Mouse (Mus musculus) kidney, adult 9 months (tissue): ENCODE results near the gene Aldh1a1.
"Not testable (repeated sequence)": the region's sequence is repeated elsewhere in the genome, so short reads cannot be mapped to it uniquely, and the experiment has no call there.

Source experiments
- DNase-seq: peaks from one replicate; pipeline ENCODE4 v3.0.0; 2022

The Aldh1a1 gene

DNA sequence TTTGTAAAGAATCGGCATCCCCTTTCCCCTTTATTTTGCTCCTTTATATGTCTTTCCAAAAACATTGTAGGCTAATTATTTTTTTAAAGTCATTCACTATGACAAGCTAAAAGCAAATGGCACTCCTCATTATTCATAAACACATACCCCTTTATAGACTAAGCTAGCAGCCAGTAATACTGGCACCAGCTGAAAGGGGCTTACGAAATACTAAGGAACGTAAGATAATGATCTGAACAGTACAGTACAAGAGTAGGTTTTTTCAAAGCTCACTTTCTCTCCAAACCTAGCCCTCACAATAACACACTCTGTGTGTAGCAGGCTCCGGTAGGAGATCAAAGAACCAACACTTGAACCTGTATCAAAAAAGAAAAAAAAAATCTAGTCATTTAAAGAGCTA is 64.7 kb downstream of the Aldh1a1 start:
- no peak for DNase-seq

DNA sequence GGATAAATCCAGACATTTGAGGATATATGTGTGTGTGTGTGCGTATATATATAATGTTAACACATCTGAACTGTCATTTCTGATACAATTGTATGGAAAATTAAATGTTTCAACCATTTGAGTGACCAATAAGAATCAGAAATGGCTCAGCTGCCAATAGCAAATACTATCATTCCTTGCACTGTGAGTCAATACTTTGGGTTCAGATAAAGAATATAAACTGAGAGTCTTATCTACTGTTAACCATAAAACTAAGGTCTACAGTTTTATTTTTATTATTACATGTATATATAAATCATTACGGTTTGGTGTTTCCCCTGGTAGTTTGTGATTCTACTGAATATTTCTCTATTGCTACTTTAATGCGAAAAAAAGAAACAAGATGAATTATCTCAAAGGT is 65.6 kb downstream of the Aldh1a1 start:
- no peak for DNase-seq

DNA sequence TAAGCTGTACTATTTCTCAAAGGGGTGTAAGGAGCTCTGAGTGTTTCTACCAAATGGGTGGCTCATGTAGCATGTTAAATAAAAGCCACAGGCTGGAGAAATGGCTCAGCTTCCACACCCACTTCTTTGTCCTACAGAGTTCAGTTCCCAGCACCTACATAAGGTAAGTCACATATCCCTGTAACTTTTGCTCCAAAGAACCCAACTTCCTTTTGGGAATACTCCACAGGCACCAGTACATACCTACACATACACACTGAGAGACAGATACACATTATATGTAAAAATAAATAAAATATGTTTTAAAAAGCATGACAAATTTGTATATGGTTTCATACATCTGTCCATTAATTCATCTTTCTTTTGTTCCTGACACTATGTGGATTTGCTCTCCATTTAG is 66.0 kb downstream of the Aldh1a1 start:
- DNase-seq, result no peak

DNA sequence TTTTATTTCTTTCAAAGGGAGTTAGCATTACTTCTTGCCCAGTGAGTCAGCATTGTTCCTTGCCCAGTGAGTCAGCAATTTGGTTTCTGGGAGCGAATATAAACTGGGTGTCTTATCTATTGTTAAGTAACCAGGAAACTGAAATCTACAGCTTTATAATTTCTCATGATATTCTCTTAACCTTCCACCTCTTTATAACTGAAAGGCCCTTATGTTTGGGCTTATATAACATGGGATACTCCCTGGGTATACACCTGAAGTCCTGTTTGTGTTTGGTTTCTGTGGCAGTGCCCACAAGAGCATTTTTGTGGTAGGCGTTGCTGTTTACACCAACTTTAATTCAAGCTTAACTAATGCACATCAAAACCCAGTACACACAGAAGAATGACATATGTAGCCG is 66.4 kb downstream of the Aldh1a1 start:
- DNase-seq, result no peak

DNA sequence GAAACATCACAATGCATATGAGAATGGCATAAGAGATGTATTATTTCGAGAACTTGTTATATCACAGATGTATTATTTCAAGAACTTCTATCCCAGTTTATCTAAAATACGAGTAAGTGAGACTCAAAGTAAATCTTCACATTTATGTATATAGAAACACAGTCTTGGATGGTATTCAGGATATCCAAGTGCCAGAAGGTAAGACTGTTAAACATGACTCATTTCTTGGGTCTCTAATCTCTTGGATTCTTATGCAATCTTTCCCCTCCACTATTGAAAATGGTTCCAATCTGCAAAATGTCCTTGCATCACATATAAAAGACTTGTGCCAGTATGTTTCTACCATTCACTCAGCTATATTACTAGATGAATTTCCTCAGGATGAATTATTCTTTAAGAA is 67.4 kb downstream of the Aldh1a1 start:
- no peak for DNase-seq

DNA sequence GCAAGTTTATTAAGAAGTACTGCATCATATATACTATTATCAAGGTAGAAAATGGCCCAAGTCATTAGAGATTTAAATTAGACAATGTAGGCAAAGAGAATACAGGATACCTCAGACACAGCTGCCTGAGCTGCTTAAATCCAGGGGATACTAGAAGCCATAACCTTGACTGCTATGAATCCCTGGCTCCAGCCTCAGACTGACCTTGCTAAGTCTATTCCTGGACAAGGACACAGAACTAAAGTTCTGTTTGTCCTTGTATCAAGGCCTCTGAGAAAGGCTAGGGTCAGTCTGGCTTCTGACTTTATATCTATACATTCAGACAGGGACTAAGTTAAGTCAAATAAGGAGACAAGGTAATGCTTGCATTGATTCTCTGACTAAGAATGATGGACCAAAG is 69.9 kb downstream of the Aldh1a1 start:
- no peak for DNase-seq

DNA sequence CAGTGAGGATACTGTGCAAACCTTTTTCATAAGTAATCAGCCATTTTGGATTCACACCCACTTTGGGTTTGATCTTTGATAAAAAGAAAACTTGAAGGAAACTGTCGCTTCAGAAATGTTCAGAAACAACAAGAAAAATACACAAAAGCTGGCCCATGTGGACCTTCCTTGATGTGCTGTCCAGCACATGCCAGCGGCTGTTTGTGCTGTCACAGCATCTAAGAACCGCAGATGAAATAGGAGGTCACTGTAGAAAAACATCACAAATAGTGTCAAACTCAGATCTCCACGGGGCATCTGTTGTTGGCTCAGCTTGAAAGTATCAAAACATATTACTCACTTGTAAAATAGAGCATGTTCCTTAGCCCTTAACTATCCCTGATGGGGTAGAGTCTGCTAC is 73.8 kb downstream of the Aldh1a1 start:
- no peak for DNase-seq

DNA sequence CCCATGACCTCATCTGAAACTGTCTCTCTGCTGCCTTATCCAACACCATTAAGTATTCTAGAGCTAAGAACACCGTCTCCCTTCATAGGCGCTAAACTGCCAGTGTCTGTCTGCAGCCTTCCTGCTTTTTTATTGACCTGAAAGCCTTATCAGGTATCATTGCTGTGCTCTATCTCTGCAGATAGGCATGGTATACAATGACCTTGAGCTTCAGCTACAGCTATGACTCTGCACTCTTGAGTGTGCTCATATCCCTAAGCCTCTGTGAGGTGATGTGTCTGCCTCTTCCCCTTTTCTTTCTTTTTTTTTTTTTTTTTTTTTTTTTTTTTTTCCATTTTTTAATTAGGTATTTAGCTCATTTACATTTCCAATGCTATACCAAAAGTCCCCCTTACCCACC is 74.5 kb downstream of the Aldh1a1 start:
- DNase-seq, result no peak

DNA sequence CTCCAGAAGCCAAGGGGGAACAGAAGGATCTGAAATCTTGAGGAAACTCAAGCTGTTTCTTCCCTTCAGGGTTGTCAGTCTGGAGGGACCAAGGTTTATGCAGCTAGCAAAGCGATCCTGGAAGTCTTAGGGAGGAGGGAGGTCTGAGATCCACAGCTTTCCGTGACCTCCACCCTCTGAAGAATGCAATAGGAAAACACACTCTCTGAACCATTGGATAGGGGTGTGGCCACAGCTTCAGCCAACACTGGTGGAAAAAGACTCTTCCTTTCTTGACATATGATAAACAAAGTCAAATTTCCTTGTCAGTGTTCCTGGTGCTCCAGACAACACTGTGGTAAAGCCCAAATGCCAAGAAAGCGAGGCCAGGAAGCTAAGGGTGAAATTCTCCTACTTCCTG is 84.5 kb downstream of the Aldh1a1 start:
- DNase-seq, result no peak

DNA sequence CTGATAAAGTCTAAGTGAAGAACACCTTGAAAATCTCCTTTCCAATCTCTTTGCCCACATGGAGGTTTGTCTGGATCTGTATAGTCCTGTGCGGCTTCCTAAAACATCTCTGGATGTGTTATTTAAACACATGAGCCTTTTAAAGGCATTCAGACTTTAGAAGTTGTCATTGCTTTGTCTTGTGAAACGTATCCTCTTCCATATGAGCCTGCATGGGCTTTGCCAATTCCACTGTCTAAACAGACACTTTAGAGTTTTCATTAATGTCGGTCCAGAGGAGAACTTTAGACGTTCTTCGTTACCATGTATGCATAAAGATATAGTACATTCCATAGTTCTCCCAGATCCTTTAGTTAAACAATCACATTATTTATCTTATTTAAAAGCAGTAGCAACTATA is 84.9 kb downstream of the Aldh1a1 start:
- DNase-seq, result no peak

DNA sequence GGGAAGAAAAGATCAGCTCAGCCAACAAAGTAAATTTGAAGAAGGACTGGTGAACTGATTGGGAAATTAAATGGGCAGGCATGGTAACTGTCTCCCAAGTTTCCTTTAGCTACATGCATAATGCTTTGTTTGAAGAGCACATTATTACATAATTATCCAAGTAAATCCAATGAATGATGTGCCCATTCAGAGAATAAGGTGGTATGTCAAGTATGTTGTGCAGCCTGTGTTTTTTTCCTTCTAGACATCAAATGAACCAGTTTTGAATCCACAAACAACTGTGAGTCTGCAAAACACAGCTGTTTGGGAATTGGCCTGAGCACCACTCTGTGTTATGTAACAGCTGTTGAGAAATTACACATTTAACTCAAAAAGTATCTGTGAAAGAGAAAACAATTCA is 107.4 kb downstream of the Aldh1a1 start:
- no peak for DNase-seq

DNA sequence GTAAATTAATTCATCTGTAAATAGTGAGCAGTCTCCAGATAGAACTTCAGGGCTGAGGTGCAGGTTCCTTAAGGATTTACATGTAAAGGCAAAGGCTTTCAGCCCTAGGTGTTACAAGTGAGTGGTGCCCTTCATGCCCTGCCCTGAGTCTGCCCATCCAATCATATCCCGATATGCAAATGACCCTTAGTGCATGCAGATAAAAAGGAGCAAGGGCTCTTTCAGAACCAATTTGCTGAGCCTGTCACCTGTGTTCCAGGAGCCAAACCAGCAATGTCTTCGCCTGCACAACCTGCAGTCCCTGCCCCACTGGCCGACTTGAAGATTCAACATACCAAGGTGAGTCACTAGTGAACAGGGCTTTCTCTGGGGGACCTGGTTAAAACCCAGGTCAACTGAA is 109.2 kb downstream of the Aldh1a1 start:
- peak; percentile 89 for DNase-seq

DNA sequence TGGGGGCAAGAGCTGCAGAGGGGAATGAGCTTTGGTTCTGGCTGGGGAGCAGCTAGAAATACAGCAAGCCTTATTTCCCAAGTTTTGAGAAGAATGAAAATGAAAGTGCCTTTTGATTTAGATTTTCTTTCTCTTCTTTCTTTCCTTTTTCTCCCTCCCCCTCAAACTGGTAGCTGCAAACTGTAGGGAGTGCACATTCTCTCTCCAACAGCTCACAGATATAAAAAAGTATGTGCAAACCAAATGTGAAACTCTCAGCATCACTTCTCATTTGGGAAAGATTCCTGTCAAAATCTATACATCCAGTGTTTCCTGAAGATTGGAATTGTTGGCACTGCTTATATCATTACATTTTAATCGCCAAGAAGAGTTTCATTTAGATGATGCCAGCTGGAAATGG is 110.7 kb downstream of the Aldh1a1 start:
- DNase-seq, result no peak

DNA sequence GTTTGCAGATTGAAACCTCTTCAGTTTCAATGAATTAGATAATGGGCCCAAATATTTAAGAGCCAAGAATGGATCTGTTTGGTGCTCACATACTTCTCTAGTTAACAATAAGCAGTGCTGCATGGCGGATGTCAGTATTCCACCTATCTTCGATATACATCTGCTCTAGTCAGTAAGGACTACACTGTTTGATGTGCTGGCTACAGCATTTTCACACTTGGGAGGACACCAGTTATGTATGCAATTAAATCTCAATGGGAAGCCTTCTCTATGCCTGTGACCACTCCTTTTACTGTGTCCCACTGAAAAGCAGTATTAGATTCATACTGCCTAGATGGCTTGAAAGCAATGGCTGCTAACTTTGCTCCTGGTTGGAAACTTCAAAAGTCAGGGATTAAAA is 111.4 kb downstream of the Aldh1a1 start:
- DNase-seq, result no peak

DNA sequence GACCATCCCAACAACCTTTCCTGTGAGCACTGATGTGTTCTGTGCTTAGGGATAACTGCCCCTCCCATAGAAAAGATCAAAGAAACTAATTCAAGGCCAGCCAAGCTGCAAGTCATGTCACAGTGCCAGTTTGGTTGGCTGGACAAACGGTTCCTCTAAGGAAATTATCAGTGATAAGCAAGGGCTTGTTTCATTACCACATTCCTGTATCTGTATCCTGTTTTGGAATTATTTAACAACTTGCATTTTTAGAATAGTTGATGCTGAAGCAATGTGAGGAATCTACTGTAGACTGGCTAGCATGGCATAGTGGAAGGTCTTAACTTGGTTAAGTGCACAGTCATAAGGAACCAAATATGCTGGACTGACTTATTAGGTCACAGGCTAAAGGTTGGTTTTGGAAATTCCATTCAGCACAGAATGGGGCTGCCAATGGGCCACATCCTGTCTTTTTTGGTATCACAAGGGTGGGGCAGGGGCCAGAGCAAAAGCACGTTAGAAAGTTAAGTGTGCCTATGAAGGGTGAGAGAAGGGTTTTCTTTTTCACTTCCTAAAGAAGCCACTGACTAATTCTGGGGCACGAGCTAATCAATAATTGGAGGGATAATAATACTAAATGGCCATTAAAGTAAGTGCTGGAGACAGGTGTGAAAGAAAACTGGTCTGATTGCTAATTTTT is 121.9 kb downstream of the Aldh1a1 start:
- no peak for DNase-seq

DNA sequence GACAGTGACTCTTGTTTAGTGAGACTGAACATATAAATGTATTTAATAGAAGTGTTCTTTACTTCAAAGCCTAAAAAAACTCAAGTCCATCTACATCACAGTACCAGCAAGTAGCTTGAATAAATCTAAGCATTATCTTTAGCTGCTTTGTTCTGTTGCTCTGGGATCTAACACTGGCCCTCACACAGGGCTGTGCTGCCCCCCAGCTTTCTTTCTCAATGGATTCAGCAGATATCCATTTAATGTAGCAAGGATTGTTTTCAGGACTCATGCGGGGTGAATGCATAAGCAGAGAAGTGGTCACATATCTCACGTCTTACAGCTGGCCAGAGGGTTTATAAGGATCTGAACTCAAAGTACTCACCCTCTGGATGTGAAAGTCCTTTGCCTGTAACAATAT is 129.9 kb downstream of the Aldh1a1 start:
- DNase-seq, result no peak

DNA sequence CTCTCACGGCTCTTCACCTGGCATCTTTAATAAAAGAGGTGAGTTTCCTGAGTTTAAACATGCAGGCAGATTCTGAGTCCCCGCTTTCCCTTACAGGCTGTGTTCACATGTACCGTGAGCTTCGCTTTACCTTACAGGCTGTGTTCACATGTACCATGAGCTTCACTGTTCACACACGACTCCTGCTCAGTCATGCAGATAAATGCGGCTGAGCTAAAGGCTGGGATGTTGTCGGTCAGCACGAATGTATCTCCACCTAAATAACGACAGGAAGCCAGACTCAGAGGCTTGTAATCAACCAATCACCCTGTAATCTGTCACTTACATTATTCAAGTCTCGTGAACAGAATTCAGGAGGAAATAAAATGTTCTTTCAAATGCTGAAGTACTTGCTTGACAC is 130.9 kb downstream of the Aldh1a1 start:
- no peak for DNase-seq

DNA sequence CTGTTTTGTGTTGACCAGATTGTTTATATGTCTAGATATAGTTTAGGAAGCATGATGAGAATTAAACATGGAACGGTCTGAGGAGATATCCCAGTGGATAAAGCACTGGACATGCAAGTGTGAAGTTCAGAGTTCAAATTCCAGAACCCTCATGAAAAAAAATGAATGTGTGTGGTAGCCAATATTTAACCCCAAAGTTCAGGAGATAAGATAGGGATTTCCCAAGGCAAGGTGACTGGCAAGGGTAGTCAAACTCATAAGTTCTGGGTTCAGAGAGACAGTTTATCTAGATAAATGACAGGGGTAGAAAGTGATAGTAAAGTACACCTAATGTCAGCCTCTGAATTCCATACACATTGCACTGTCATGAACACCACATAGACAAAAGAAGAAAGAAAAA is 138.5 kb downstream of the Aldh1a1 start:
- peak; percentile 53 for DNase-seq

DNA sequence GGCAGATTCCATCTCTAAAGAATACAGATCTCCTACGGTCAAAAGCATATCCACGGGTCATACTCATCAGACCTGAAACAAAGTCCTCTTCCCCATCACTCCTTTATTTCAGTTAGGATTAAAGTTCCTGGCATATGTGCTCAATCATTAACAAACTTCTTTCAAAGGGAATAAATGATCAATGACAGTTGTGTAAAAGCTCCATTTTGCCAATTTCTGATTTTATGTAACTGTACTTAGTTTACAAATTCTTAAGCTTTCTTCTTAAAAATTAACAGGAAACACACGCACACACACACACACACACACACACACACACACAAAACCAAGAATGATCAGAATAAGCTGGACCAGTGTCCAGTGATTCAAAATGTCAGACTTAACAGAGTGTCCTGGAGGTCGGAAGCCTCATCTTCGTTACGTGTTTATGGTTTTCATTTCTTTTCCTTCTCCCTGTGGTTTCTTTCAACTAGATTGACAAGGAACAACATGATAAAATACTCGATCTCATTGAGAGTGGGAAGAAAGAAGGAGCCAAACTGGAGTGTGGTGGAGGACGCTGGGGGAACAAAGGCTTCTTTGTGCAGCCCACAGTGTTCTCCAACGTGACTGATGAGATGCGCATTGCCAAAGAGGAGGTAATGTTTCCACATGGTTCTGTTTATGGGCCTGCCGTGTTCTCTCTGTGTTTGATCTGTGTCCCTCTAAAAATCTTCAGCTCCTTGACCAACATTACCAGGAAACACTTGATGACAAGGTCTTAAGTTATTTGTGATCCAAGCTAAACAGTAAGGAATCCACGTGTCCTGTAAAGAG is 141.6 kb downstream of the Aldh1a1 start:
- peak; percentile 58 for DNase-seq

DNA sequence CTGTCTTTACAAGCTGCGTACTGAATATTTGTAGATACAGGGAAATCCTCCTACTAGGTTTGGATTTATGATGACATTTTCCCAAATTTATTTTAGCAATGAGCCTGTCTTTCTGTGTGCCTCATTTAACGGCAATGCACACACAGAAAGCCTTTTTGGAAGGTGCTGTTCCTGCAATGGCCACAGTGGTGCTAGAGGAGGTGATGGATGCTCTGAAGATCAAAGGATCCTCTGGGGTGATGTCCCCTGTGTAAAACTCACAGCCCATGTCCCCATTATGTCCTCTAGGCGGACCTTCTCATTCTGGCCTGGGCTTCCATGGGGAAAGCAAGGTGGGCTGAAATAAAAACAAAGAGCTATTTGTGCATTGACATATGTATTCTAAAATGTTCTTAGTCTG is 151.8 kb downstream of the Aldh1a1 start:
- no peak for DNase-seq

DNA sequence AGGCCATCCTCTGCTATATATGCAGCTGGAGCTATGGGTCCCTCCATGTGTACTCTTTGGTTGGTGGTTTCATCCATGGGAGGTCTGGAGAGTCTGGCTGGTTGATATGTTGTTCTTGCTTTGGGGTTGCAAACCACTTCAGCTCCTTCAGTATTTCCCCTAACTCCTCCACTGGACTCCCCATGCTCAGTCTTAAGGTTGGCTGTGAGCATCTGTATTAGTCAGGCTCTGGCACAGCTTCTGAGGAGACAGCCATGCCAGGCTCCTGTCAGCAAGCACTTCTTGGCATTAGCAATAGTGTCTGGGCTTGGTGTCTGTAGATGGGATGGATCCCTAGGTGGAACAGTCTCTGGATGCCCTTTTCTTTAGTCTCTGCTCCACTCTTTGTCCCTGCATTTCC is 155.0 kb downstream of the Aldh1a1 start:
- DNase-seq, result not testable (repeated sequence)

DNA sequence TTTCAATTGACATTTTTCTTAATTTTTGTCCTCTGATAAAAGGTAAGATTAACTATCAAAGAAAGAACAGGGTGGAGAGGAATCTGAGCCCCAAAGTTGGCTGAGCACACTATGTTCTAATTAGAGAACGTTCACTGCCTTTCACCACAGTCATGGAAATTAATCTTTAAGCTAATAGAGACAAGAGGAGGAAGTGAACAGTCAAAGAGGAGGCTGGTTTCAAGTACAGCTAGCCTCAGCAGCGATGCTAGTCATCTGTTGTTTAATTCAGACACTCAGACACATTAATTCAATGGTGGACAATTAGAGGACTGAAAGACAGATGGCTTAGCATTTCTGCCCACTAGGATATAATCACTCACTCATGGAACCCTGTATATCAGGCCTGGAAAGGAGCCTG is 157.5 kb downstream of the Aldh1a1 start:
- peak; percentile 80 for DNase-seq

DNA sequence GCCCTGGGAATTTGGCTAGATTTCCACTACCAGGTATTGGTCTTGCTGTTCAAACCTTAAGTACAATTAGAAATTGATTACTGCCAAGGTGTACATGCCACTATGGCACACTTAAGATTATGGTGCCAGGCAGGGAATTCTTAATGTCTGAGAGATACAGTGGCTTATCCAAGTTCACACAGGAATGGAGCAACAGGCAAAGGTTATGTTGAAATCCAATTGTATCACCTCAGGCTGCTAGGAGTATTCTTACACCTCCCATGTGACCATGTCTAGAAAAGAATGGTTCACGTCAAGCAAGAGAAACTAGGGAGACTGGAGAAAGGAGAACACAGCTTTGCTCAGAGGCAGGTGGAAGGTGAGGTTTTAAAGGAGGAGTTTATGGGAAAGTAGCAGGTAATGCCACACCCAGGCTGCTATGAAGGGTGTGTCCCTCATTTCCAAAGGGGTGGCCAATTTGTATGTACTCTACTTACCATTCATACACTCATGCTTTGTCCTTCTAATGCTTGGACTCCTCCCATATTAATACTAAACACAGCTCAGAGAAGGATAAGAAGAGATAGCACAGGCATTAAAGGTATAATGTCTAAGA is 160.7 kb downstream of the Aldh1a1 start:
- no peak for DNase-seq

DNA sequence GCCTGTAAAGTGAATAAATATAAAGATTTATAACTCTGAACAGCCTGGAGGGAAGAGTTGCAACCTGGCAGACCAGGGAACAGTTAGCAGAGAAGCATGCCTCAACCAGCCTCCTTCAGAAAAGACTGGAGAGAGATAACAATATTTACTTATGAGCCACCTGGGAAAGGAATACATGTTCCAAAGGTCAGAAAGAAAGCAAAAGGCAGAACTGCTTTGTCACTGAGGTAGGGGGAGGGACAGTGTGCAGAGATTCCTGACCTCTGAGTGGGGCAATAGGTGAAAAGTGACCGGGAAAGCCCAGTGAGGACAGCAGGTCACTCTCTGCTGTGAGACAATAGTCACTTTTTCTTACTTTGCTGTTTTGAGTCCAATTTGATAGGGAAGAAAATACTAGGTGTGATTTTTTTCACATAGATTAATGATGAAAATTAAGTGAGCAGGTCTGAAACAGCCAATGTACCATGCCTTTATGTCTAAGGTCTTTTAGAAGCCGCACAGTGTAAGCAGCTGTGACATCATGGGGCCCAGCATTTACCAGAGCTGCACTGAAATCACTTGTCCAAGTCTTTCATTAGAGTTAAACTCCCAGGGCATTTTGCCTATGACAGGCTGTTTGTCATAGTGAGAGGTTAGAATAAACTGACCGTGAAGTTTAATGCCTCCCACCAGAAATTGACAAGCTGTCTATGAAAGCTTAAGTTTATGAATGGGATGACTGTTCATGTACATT is 161.8 kb downstream of the Aldh1a1 start:
- peak; percentile 75 for DNase-seq
